Mouse (Mus musculus): ENCODE data around the gene Shoc2.
"Not testable (repeated sequence)": the region's sequence is repeated elsewhere in the genome, so short reads cannot be mapped to it uniquely, and the experiment has no call there.

Shoc2 gene

GRCm38 (mm10) chr19:53943802-53944785 lies at the start of gene Shoc2, which contains the start of gene Bbip1:
TSS of gene Shoc2 (plus strand) at chr19:53944306.
TSS of gene Bbip1 (minus strand) at chr19:53944627.
- DNase-seq: peak; percentile 99 to 100

- peak in 1 of 2 experiments; percentile 11 for DNase-seq
These were observed 49.5 kb upstream of the Shoc2 start for GRCm38 (mm10) chr19:53894538-53895121.

GRCm38 (mm10) chr19:53898046-53898445 lies 46.1 kb upstream of the Shoc2 start:
- DNase-seq: no peak

- no peak for DNase-seq
These were observed 45.6 kb upstream of the Shoc2 start for GRCm38 (mm10) chr19:53898498-53898897.

GRCm38 (mm10) chr19:53898970-53899900 lies 44.9 kb upstream of the Shoc2 start:
- peak; percentile 20 to 45 for DNase-seq

- DNase-seq: no peak
These were observed 44.0 kb upstream of the Shoc2 start for GRCm38 (mm10) chr19:53899941-53900610.

- no peak for DNase-seq
These were observed 42.0 kb upstream of the Shoc2 start for GRCm38 (mm10) chr19:53901931-53902738.

GRCm38 (mm10) chr19:53902739-53903487 lies 41.2 kb upstream of the Shoc2 start:
- DNase-seq: peak; percentile 96 to 99

GRCm38 (mm10) chr19:53903507-53904321 lies 40.4 kb upstream of the Shoc2 start:
- DNase-seq: peak; percentile 69 to 80

GRCm38 (mm10) chr19:53904833-53905480 lies 39.1 kb upstream of the Shoc2 start:
- DNase-seq: no peak

- peak; percentile 40 to 42 for DNase-seq
These were observed 37.9 kb upstream of the Shoc2 start for GRCm38 (mm10) chr19:53906033-53906702.

- DNase-seq: not testable (repeated sequence)
These were observed 37.4 kb upstream of the Shoc2 start for GRCm38 (mm10) chr19:53906703-53907070.

GRCm38 (mm10) chr19:53914950-53915349 lies 29.2 kb upstream of the Shoc2 start:
- DNase-seq: no peak

GRCm38 (mm10) chr19:53919541-53919940 lies 24.6 kb upstream of the Shoc2 start:
- no peak for DNase-seq

- DNase-seq: not testable (repeated sequence)
These were observed 22.1 kb upstream of the Shoc2 start for GRCm38 (mm10) chr19:53921996-53922395.

- DNase-seq: peak; percentile 62 to 68
These were observed 18.8 kb upstream of the Shoc2 start for GRCm38 (mm10) chr19:53925338-53925751.

- no peak for DNase-seq
These were observed 17.4 kb upstream of the Shoc2 start for GRCm38 (mm10) chr19:53926705-53927104.

GRCm38 (mm10) chr19:53929218-53929617 lies 14.9 kb upstream of the Shoc2 start:
- DNase-seq: no peak

Data from kidney, postnatal 4 days (tissue).